Mouse (Mus musculus) frontal cortex, postnatal 10 days (tissue): ENCODE measurements around the gene 1700001O22Rik.

Experiments used
- DNase-seq, 2 experiments: peaks; one replicate each; pipeline ENCODE4 v3.0.0; 2022; ENCODE audit warnings: low spot score in 2 of 2, mixed read lengths in 1 of 2

1700001O22Rik gene

DNA sequence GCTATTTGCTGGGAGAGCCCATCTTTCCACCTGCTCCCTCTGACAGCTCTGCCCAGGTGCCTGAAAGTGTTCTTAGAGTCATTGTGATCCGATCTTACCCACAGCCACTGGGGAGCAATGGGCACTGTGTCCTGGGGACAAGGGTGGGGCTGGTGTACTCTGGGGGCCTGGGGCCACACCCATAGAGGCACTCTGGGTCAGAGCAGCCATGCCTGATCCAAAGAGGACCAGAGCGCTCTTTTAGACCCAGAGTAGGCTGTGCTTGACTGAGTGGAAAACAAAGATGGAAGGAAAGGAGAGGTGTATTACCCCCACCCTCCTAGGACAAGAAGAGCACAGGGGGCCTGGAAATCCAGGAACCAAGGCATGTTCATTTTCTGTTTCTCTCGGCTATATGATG is at the start of gene 1700001O22Rik:
Gene 1700001O22Rik, minus strand, starts transcription at position 58 of the 400 bp plus-strand sequence.
- no peak for DNase-seq

- no peak for DNase-seq
Observed at GRCm38 (mm10) chr2:30852771-30853313, 49.4 kb upstream of the 1700001O22Rik start.

DNA sequence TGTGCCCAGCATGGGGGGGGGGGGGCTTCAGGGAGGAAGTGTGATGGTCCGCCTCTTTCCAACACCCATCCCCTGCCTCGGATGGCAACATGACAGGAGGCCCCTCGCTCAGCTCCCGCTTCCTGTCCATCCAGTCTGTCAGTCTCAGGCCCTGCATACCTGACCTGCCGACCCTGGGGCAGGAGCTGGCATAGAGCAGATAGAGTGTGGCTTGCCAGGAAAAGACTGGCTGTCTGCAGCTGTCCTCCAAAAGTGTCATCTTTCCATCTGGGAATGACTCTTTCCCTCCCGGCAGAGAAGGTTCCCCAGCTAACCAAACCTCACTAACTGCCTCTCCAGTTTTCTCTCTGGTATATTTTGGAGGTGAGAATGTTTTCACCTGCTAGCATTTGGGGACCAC is 47.1 kb upstream of the 1700001O22Rik start:
- DNase-seq, result no peak

- DNase-seq, result no peak
Observed at GRCm38 (mm10) chr2:30848184-30848583, 44.7 kb upstream of the 1700001O22Rik start.

DNA sequence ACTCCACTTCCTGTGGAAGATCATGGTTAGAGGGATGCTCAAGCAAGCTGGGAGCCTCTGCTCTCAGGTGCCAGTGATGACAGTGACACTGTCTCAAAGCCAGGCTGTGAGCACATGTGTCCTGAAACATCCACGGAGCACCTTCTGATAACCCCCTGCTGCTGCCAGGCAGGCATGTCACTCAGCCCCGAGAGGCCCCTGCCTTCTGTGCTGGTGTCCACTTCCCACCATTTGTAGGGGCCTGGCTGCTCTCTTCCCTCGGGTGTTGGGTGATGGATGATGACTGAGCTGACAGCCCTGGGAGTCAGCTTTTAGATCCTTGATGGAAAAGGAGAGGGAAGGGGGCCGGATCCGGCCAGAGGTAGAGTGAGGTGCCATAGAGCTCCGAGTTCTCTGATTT is 43.3 kb upstream of the 1700001O22Rik start:
- DNase-seq, result no peak

DNA sequence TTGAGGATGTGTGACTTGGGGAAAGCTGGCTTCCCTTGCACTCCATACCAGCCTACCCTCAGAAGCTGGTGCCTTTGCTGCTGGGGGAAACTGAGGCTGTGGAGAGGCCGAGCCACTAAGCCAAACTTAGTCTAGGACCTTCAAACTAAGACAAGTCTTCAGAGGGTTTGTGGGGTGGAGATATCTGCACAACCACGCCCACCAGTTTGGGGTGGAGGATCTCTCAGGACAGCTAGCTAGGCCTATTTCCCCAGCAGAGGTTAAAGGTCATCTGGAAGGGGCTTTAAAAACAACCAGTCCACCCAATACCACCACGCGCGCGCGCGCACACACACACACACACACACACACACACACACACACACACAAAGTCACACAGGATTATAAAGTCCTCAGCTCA is 42.8 kb upstream of the 1700001O22Rik start:
- DNase-seq, result no peak

- no peak for DNase-seq
Observed at GRCm38 (mm10) chr2:30845152-30846070, 42.0 kb upstream of the 1700001O22Rik start.

GRCm38 (mm10) chr2:30842615-30843014 is 39.2 kb upstream of the 1700001O22Rik start:
- no peak for DNase-seq

- DNase-seq, result no peak
Observed at GRCm38 (mm10) chr2:30836238-30836990, 33.0 kb upstream of the 1700001O22Rik start.

- no peak for DNase-seq
Observed at GRCm38 (mm10) chr2:30834373-30835022, 31.0 kb upstream of the 1700001O22Rik start, which contains the start of gene Prrx2. Prrx2 (plus strand) TSS chr2:30834972.

DNA sequence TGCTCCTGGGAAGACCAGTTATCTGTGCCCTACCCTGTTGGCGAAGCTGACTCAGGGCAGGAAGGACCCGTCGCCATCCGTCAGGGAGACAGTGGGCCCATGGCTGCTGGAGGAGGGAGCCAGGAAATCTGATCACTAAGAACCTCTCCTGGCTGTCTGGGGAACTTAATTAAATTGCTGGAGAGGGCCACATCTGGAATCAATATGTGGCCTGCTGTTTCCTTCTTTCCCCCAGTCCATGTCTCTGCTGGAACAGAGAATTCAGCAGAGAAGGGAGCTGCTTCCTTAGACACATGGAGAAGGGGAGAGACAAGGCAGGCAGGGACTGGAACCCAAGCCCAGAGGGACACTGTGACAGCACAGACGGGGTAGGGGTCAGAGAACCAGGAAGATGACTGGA is 30.2 kb upstream of the 1700001O22Rik start:
- no peak for DNase-seq

DNA sequence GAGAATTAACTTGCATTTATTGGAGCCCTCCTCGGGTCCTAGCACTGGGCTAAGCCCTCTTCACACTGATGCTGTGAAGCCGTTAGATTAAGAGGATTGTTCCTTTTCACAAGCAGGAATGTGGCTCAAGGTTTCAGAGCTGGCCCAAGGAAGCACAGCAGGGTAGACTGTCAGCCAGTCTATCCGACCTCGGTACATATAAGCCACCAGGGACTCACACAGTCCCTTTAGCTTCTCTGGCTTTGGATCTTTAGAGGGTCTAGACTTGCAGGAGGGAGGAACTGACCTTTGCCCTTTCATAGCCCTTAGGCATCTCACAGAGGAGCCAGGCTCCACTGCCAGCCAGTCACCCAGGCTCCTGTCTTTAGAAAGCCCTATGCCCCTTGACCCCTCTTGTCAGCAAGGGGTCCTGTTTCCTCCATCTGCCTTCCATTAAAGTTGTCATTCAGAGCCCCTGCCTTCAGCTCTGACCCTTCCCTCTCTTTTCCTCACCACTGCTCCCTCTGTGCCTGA is 26.9 kb upstream of the 1700001O22Rik start, which contains the start of gene Asb6:
Gene Asb6, minus strand, starts transcription at position 51 of the 513 bp plus-strand sequence.
- DNase-seq, result no peak

DNA sequence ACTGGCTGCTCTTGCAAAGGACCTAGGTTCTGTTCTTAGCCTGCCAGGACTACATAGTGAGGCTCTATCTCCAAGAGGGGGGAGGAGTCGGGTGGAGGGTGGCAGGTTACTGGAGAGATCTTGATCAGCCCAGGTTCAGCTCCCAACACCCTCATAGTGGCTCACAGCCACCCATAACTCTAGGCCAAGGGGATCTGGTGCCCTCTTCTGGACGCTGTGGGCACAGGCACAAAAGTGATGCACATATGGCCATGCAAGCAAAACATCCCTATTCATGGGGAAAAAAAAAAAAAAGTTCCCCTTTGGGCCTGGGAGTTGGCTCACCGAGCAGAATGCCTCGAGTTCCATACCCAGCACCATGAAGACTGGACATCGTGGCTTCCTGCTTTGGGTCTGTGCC is 25.9 kb upstream of the 1700001O22Rik start:
- DNase-seq, result no peak

DNA sequence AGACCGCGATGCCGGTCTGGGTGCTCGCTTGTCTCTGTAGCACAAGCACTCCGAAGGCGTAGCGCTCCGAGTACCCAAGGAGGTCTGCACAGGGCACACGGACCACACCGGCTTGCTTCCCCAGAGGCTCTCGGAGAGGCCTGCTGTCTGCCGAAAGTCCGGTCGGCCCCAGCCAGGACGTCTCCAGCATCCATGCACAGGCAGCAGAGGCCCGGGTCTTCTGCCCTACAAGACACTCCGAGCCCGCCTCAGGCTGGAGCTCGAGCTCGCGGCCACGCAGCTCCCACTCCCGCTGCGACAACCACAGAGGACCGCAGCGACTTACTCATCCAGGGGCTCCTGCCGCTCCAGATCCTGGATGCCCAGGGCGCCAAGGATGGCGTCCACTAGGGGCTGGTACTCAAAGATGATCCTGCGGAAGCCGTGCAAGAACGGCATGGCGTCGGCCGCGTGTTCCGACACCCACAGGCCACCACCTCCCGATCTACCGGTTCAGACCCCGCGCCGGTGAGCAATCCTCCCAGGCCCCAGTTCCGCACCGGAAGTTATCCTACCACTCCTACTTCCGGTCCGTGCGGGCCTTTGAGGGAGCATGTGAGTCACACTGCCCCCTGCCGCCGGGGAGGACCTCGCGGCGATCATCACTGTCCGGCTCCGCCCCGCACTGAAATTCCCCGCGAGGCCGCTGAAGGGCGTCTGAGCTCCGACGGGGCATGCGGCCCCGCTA is 24.5 kb upstream of the 1700001O22Rik start:
- peak; percentile 89 to 94 for DNase-seq

GRCm38 (mm10) chr2:30826825-30827748 is 23.6 kb upstream of the 1700001O22Rik start:
- DNase-seq, result no peak

- DNase-seq, result peak in 1 of 2 experiments; percentile 63
Observed at GRCm38 (mm10) chr2:30823385-30824153, 20.1 kb upstream of the 1700001O22Rik start.

DNA sequence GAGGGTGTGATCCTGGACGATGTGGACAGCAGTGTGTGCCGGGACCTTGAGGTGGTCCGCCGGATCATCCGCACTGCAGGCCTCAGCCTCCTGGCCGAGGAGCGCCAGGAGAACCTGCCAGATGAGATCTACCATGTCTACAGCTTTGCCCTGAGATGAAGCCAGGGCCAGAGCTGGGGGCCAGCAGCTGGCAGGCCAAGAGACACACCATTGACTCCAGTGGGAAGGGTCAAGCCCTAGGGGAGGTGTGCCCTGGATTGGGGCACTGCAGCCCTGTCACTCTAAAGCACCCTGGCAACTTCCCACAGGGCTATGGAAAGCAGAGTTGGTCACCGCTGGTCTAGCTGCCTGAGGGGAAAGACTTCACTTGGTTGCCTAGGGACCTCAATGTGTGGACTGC is 19.0 kb upstream of the 1700001O22Rik start:
- DNase-seq, result no peak

DNA sequence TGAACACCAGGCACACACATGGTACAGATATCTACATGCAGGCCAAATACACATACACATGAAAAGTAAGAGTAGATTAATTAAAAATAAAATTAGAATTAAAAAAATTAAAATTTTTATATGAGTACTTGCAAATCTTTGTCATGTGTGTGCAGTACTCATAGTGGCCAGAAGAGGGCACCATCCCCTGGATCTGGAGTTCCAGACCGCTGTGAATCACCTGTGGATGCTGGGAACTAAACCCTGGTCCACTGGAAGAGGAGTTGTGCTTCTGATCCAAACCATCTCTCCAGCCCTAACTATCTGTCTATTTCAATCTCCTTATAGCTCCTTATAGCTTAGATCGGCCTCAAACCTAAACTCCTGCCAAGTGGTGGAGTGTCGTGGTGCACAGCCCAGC is 17.6 kb upstream of the 1700001O22Rik start:
- DNase-seq, result no peak

- DNase-seq, result no peak
Observed at GRCm38 (mm10) chr2:30819873-30820272, 16.4 kb upstream of the 1700001O22Rik start.
